Mouse (Mus musculus) neural tube, embryonic 15.5 days (tissue): ENCODE measurements around the gene Ttc7b. TPM values are rescaled to one million over a fixed set of nuclear protein-coding genes. Genes with fewer than 3 reads are reported as not detected.

Source experiments
- ATAC-seq: fragments of 200-750 bp; cut with Nextera tagmentation; 2 replicates; pipeline ENCODE4 v1.8.0; 2017; ENCODE audit warnings: mild to moderate bottlenecking, moderate TSS enrichment, moderate library complexity; ENCODE audit not compliant: low FRiP score
- H3K27ac ChIP-seq: fragments of 300-500 bp; sonication (generic); replicated peaks from 2 replicates; pipeline ENCODE4 v1.5.1; 2015; ENCODE audit warnings: mild to moderate bottlenecking, inconsistent platforms
- H3K27me3 ChIP-seq: fragments of 300-500 bp; sonication (generic); replicated peaks from 2 replicates; pipeline ENCODE4 v1.6.1; 2015; ENCODE audit warnings: inconsistent platforms
- H3K36me3 ChIP-seq: fragments of 300-500 bp; sonication (generic); 2 replicates; pipeline ENCODE4 v1.6.1; 2015; ENCODE audit warnings: inconsistent platforms
- H3K4me1 ChIP-seq: fragments of 300-500 bp; sonication (generic); 2 replicates; pipeline ENCODE4 v1.6.1; 2015; ENCODE audit warnings: inconsistent platforms
- H3K4me2 ChIP-seq: fragments of 300-500 bp; sonication (generic); 2 replicates; pipeline ENCODE4 v1.6.1; 2015; ENCODE audit warnings: inconsistent platforms, mild to moderate bottlenecking, moderate library complexity
- H3K4me3 ChIP-seq: fragments of 300-500 bp; sonication (generic); replicated peaks from 2 replicates; pipeline ENCODE4 v1.5.1; 2015; ENCODE audit warnings: mild to moderate bottlenecking, inconsistent platforms
- H3K9ac ChIP-seq: fragments of 300-500 bp; sonication (generic); replicated peaks from 2 replicates; pipeline ENCODE4 v1.6.1; 2015; ENCODE audit warnings: mild to moderate bottlenecking, inconsistent platforms
- H3K9me3 ChIP-seq: fragments of 300-500 bp; sonication (generic); replicated peaks from 2 replicates; pipeline ENCODE4 v1.6.1; 2016; ENCODE audit warnings: inconsistent platforms
- WGBS: fragments of 180-500 bp; shearing (Covaris S2); methylation state at CpG from one replicate; pipeline ENCODE4 v1.1.7; 2015; ENCODE audit warnings: mixed read lengths; 5-methylcytosine and 5-hydroxymethylcytosine counted together
- polyA plus RNA-seq: library from polyadenylated mRNA; unstranded; fragments of >200 nt; fragmentation: Nextera tagmentation; extraction: Ambion mirVana; gene quantifications from 2 replicates; pipeline ENCODE4 v1.2.1, GENCODE M21; 2015

Ttc7b gene
- polyA plus RNA-seq, 1 experiment from 2014 or later, result 10.2 TPM

DNA sequence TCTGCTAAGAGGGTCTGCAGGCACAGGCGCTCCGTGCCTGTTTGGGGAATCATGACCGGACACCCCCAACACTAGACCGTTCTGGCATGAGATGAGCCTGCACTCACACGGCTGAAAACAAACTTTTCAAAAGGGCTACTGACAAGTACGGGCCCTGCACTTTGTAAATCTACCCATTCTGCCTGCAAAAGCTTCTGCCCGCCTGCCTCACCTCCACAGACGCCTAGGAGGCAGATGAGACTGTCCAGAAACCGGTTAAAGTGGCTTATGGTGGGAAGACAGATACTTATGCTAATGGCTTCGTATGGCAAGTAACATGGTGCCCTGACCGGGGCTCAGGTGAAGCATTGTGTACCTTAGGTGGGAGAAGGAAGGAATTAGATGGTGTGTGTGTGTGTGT lies 16.5 kb upstream of the Ttc7b start:
- Histone ChIP-seq H3K27ac (no peak overlapping the region), H3K4me3 (no peak overlapping the region), H3K27me3 (no peaks in the 10 kb centered on the region), H3K9me3 (no peaks in the 10 kb centered on the region), H3K36me3 (no peaks in the 10 kb centered on the region), H3K4me2 (no peak overlapping the region), H3K4me1 (0 out of 2 replicates have a peak, but pooled peaks cover 6% of the 10 kb centered on the region), H3K9ac (no peak overlapping the region)
- 84% methylated on average over 11 of the region's 11 CpGs for WGBS
- ATAC-seq, result no peak

DNA sequence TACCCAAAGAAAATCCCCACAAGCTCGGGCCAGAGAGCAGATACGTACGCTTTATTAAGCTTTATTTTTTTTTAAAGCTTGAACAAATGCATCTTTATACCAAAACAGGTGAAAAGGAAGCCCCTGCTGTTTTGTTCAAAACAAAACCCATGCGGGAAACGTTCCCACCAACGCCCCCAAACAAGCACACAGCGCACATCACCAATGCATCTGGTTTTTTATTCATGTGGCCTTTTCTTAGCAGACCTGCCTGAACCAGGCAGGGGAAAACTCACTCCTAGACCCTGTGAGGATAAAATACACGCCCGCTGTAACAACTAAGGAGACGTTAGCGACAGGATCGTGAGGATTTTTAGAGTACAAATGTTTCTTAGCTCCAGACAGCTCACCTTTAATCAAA lies 14.4 kb upstream of the Ttc7b start:
- H3K4me2 ChIP-seq, result no peak overlapping the region
- 50% methylated on average over 12 of the region's 12 CpGs for WGBS

DNA sequence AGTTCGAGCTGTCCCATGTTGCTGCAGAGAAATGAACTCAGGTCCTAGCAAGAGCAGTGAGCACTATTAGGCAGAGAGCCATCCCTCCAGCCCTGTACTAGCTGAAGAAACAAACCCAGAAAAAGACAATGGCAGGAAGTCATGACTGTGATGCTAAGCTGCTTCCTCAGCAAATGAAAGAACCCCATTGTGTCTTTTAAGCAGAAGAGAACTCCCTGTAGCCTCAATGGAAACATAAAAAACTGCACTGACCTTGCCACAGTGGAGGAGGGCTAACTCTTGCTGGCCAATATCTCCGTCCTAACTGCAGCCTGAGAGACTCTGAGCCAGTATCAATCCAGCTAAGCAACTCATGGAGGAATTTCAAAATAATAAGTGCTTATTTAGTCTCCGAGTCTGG lies 13.4 kb upstream of the Ttc7b start:
- 38% methylated on average over 3 of the region's 3 CpGs for WGBS
- H3K4me2 ChIP-seq, result no peak overlapping the region
- no peak for ATAC-seq

More for the DNA sequence above, 14.4 kb upstream of the Ttc7b start:
- H3K27ac ChIP-seq, result no peak overlapping the region
- no peaks in the 10 kb centered on the region for H3K27me3 ChIP-seq
- H3K4me1 ChIP-seq, result 0 out of 2 replicates have a peak, but pooled peaks cover 6% of the 10 kb centered on the region
- no peak for ATAC-seq
- H3K36me3 ChIP-seq, result no peaks in the 10 kb centered on the region
- no peak overlapping the region for H3K9ac ChIP-seq
- no peak overlapping the region for H3K4me3 ChIP-seq
- H3K9me3 ChIP-seq, result no peaks in the 10 kb centered on the region

DNA sequence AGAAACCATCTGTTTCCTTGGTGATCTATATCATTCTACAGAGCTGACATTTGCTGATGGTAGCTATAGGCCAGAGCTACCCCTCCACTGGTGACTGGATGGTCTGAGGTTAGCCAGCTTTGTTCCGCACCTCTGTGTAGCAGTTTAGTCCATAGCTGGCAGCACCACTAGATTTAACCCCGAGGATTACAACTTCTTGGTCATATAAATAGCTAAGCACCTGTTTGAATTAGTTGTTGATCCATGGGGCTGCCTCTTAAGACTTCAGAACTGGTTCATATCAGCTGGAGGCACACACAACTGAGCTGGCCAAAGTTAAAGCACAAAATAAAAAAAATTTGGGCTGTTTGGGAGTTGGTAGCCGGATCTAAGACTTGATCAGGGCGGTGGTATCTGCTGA lies 12.6 kb upstream of the Ttc7b start:
- H3K9me3 ChIP-seq, result no peaks in the 10 kb centered on the region
- ATAC-seq, result no peak
- no peak overlapping the region for H3K4me2 ChIP-seq
- H3K27ac ChIP-seq, result no peak overlapping the region
- H3K36me3 ChIP-seq, result no peaks in the 10 kb centered on the region
- no peak overlapping the region for H3K4me3 ChIP-seq
- WGBS, result 86% methylated on average over 4 of the region's 4 CpGs
- H3K4me1 ChIP-seq, result peaks cover 15% of the 10 kb centered on the region
- H3K9ac ChIP-seq, result no peak overlapping the region
- no peaks in the 10 kb centered on the region for H3K27me3 ChIP-seq

More for the DNA sequence above, 13.4 kb upstream of the Ttc7b start:
- H3K27me3 ChIP-seq, result no peaks in the 10 kb centered on the region
- no peaks in the 10 kb centered on the region for H3K36me3 ChIP-seq
- H3K4me3 ChIP-seq, result no peak overlapping the region
- H3K9ac ChIP-seq, result no peak overlapping the region
- 0 out of 2 replicates have a peak overlapping the region, but pooled peaks have one; percentile 5 for H3K27ac ChIP-seq
- peaks cover 8% of the 10 kb centered on the region; the same call in 1 of the 2 replicates for H3K4me1 ChIP-seq
- H3K9me3 ChIP-seq, result no peaks in the 10 kb centered on the region

DNA sequence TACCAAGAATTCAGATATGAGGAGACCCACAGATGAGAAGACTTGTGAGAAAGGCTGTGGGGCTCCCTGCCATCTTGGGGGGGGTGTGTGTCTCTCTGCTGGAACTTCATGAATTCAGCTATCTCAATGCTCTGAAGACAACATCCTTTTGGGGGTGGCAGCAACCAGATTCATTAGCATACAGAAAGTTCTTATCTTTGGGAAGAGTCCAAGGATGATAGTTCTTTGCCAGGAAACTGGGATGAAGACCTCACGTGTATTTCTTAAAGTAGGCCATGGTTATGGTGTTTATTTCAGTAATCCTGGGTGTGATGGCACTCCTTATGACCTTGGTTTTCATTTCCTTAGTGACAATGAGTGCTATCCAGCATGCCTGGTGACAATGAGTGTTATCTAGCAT lies 11.1 kb upstream of the Ttc7b start:
- Histone ChIP-seq H3K9me3 (no peaks in the 10 kb centered on the region), H3K9ac (no peak overlapping the region), H3K27ac (no peak overlapping the region), H3K4me2 (no peak overlapping the region), H3K4me1 (peaks cover 30% of the 10 kb centered on the region), H3K4me3 (no peak overlapping the region), H3K27me3 (no peaks in the 10 kb centered on the region), H3K36me3 (no peaks in the 10 kb centered on the region)
- 74% methylated on average over 1 of the region's 1 CpGs for WGBS
- no peak for ATAC-seq

DNA sequence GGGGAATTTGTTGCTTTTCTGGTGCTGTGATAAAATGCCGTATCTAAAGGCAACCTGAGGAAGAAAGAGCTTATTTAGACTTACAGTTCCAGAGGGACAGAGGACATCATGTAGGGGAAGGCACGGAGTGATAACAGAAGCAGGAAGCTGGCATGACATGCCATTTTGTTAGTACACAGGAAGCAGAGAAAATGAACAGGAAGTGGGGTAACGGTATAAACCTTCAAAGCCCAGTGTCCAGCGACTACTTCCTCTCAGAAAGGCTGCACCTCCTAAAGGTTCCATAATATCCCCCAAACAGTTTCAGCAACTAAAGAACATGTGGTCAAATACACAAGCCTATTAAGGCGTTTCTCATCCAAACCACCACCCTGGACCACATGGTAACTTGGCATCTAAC lies 10.2 kb upstream of the Ttc7b start:
- Histone ChIP-seq H3K9ac (no peak overlapping the region), H3K4me1 (peaks cover 33% of the 10 kb centered on the region), H3K36me3 (no peaks in the 10 kb centered on the region), H3K4me2 (no peak overlapping the region), H3K27me3 (no peaks in the 10 kb centered on the region), H3K9me3 (no peaks in the 10 kb centered on the region), H3K4me3 (no peak overlapping the region), H3K27ac (no peak overlapping the region)
- ATAC-seq, result no peak
- WGBS, result 88% methylated on average over 5 of the region's 5 CpGs

DNA sequence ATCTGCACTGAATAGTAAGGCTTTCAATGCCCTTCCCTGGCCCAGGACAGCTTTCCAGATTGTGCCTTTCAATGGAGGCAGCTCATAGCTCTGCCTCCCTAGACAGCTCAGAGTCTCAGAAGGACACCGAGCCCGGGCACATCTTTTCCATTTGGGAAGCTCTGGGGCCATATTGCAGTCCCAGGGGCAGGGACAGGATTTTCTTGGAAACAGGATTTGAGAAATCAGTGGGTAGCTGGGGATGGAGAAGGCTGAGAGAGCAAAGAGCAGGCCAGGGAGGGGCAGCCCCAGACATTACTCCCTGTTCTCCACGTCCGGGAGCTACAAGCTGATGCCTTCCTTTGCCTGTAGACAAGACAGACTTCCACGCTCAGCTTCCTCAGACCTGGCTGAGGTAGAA lies 9.0 kb upstream of the Ttc7b start:
- no peak for ATAC-seq
- WGBS, result 69% methylated on average over 5 of the region's 5 CpGs
- no peak overlapping the region for H3K9ac ChIP-seq
- no peak overlapping the region for H3K4me3 ChIP-seq
- H3K36me3 ChIP-seq, result no peaks in the 10 kb centered on the region
- H3K27me3 ChIP-seq, result no peaks in the 10 kb centered on the region
- H3K4me1 ChIP-seq, result peaks cover 33% of the 10 kb centered on the region
- H3K4me2 ChIP-seq, result no peak overlapping the region
- no peak overlapping the region for H3K27ac ChIP-seq
- H3K9me3 ChIP-seq, result no peaks in the 10 kb centered on the region

DNA sequence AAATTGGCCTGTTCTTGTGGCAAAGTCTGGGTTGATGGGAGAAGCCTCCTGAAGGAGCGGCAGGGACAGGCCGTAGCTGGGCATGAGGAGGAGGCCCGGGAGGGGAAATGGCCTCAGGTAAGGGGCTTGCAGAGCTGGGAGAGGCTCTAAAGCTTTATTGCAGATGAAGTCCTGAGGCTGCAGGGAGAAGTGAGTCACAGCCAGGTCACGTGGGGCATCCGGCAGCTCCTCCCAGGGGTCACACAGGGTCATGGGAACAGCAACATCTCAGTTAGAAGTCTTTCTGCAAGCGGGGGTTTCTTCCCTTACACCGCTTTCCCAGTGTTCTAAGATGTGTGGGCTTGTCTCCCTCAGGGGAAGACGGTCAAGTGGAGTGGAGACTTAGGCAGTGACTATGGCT lies 8.5 kb upstream of the Ttc7b start:
- no peak for ATAC-seq
- no peak overlapping the region for H3K27ac ChIP-seq
- no peak overlapping the region for H3K9ac ChIP-seq

DNA sequence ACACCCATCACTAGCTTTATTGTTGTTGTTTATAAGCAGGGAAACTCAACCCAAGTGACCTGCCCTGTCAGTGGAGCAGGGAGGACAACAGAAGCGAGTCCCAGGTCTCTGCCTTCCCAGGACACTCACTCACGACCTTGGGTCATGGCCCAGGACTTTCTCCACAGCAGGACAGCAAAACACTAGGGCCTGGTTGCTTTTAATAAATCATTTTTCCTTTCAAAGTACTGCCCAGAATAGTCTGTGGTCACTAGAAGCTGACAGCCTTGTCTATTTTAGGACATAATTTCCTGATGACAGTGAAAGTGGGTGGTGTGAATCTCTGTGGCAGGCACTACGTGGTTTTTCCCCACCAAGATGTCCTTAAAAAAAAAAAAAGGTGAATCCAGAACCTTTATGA lies 7.6 kb upstream of the Ttc7b start:
- 0 out of 2 replicates have a peak overlapping the region, but pooled peaks have one; percentile 24 for H3K9ac ChIP-seq
- peak overlapping the region; percentile 62 for H3K4me2 ChIP-seq
- no peaks in the 10 kb centered on the region for H3K9me3 ChIP-seq
- H3K4me1 ChIP-seq, result peaks cover 26% of the 10 kb centered on the region
- H3K4me3 ChIP-seq, result peak overlapping the region; percentile 29
- no peaks in the 10 kb centered on the region for H3K27me3 ChIP-seq
- H3K36me3 ChIP-seq, result no peaks in the 10 kb centered on the region
- no peak overlapping the region; the same call in 1 of the 2 replicates for H3K27ac ChIP-seq
- ATAC-seq, result peak; percentile 10; the same call in 1 of the 2 replicates
- 27% methylated on average over 3 of the region's 3 CpGs for WGBS

More for the DNA sequence above, 8.5 kb upstream of the Ttc7b start:
- WGBS, result 17% methylated on average over 8 of the region's 8 CpGs
- Histone ChIP-seq H3K4me1 (peaks cover 28% of the 10 kb centered on the region), H3K4me2 (no peak overlapping the region), H3K36me3 (no peaks in the 10 kb centered on the region), H3K4me3 (no peak overlapping the region), H3K9me3 (no peaks in the 10 kb centered on the region), H3K27me3 (no peaks in the 10 kb centered on the region)

DNA sequence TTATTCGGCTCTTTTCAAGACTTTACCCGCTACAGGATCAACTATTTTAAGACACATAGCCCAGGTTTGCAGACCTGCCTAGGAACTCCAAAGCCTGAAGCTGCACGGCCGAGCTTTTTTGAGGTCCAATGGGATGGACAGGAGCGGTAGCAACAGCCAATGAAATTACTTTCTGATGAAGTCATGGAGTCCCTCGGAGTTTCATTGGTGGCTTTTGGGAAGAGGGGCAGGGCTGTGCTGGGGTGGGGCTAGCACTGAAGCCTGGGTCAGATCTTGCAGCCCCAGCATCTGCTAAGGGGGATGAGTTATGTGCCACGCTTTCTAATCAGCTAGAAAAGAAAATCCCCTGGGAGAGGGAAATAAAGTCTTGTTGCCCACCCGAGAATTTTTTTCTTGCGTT lies 7.1 kb upstream of the Ttc7b start:
- Histone ChIP-seq H3K9ac (peak overlapping the region; percentile 40; the same call in 1 of the 2 replicates), H3K4me3 (peak overlapping the region; percentile 29)
- 8% methylated on average over 9 of the region's 9 CpGs for WGBS

DNA sequence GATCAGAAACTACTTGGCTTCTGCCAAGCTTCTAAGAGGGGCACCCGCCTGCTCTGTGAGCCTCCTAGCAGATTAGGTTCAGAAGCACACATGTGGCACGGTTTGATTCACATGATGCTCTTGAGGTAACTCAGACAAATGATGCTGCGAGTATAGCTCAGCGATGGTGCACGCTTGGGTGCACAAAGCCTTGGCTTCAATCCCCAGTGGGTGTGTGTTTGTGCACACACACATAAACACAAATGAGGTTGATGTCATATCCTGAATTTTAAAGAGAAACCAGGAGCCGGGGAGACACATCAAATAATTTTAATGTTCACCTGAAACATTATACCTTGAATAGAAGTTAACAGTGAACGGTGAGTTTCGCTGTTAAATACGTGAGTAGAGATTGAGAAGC lies 6.6 kb upstream of the Ttc7b start:
- ATAC-seq, result peak; percentile 37; the same call in 1 of the 2 replicates
- no peaks in the 10 kb centered on the region for H3K9me3 ChIP-seq
- peak overlapping the region; percentile 62 for H3K4me2 ChIP-seq
- peak overlapping the region; percentile 64; the same call in 1 of the 2 replicates for H3K27ac ChIP-seq
- H3K27me3 ChIP-seq, result no peaks in the 10 kb centered on the region
- H3K36me3 ChIP-seq, result no peaks in the 10 kb centered on the region
- 0 out of 2 replicates have a peak overlapping the region, but pooled peaks have one; percentile 40 for H3K9ac ChIP-seq
- H3K4me1 ChIP-seq, result peaks cover 26% of the 10 kb centered on the region
- H3K4me3 ChIP-seq, result peak overlapping the region; percentile 29
- 47% methylated on average over 9 of the region's 9 CpGs for WGBS

More for the DNA sequence above, 7.1 kb upstream of the Ttc7b start:
- no peaks in the 10 kb centered on the region for H3K27me3 ChIP-seq
- H3K4me2 ChIP-seq, result peak overlapping the region; percentile 62
- no peaks in the 10 kb centered on the region for H3K9me3 ChIP-seq
- H3K4me1 ChIP-seq, result peaks cover 26% of the 10 kb centered on the region
- peak; percentile 98 for ATAC-seq
- no peaks in the 10 kb centered on the region for H3K36me3 ChIP-seq
- H3K27ac ChIP-seq, result peak overlapping the region; percentile 64; the same call in 1 of the 2 replicates

DNA sequence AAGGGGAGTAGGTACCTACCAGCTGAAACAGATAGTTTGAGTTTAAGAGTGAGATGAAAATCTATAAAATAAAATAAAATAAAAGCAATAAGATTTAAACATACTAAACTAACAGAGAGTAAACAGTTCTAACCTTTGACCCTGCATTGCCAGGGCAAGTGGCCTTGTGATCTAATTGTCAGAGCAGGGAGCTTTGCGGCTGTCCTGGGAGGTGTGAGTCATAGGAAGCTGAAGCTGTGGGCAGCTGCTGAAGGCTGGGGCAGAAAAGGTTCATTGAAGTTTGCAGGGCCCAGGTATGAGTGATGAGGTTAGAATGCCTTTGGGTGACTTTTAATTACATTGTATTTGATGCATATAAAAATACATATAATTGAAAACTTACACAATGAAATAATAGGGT lies 5.3 kb upstream of the Ttc7b start:
- Histone ChIP-seq H3K4me1 (peaks cover 31% of the 10 kb centered on the region), H3K27me3 (no peaks in the 10 kb centered on the region), H3K36me3 (no peaks in the 10 kb centered on the region), H3K4me3 (no peak overlapping the region), H3K27ac (no peak overlapping the region), H3K9me3 (no peaks in the 10 kb centered on the region), H3K9ac (no peak overlapping the region), H3K4me2 (no peak overlapping the region)
- ATAC-seq, result no peak
- 62% methylated on average over 1 of the region's 1 CpGs for WGBS
